Comparison of ENCODE assay signal across 8 mouse cellular contexts in the genomic region with DNA sequence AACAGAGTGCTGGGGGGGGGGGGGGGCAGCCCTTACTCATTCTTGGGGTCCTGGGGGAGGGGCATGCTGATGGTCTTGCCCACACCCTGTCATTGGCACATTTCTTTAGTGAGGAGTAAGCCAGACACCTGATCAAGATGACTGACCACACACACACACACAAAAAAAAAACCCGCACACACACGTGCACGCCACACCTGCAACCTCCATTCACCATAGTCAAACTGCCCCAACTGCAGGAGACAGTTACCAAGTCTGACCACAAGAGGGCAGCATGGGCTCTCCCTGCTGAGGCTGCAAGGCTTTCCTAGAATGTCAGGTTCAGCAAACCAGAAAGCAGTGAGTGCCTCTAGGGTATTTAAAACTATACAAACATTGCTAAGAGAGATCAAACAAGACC. TPM values are rescaled to one million over a fixed set of nuclear protein-coding genes. Genes with fewer than 3 reads are reported as not detected.
A peak's percentile ranks its signal among the peaks of the same experiment; 100 is the strongest.
DNase-seq lines count a peak whose midpoint lies in the region; TF ChIP-seq lines count a peak whose summit lies in the region.

No protein-coding gene starts in this region.

- H3K4me3 ChIP-seq in cerebellum, adult 2 months (replicated peaks; ENCODE audit: insufficient read depth, low read depth, low read length): no peak overlapping the region
- H3K4me3 ChIP-seq in lung, adult 2 months (replicated peaks; ENCODE audit: extremely low read depth, low read depth, low read length): no peak overlapping the region

- DNase-seq in 416B (ENCODE audit: low read depth): peak; percentile 64
- DNase-seq in Muller cell, postnatal 12 days (ENCODE audit: inconsistent ontology term): peak; percentile 89
- peak; percentile 78 to 83 for DNase-seq in cerebellum, adult 2 months
- peak; percentile 72 to 77 for DNase-seq in frontal cortex, postnatal 25 days (ENCODE audit: low spot score in 2 of 2)
- DNase-seq in kidney, postnatal 4 days: peak; percentile 88 to 89
- peak; percentile 68 for DNase-seq in lung, adult 2 months
- peak; percentile 81 for DNase-seq in retina, postnatal 1 day
- peak; percentile 67 to 73 for DNase-seq in thymus, postnatal 36 days

- H3K27me3 ChIP-seq in cerebellum, adult 2 months (ENCODE audit: control insufficient read depth, insufficient read depth, low read length): no peaks in the 10 kb centered on the region

- TF ChIP-seq CTCF in cerebellum, adult 2 months (IDR thresholded peaks at IDR 0.05; ENCODE audit: borderline replicate concordance, insufficient read depth, low read depth, low read length): peak; percentile 97
- peak; percentile 99 for TF ChIP-seq CTCF in lung, adult 2 months (IDR thresholded peaks at IDR 0.05; ENCODE audit: insufficient read depth, low read length)

- 10% methylated on average over 3 of the region's 3 CpGs for WGBS in cerebellum, adult 2 months
- WGBS in lung, adult 2 months: 13% methylated on average over 3 of the region's 3 CpGs

- peaks cover 6% of the 10 kb centered on the region for H3K4me1 ChIP-seq in cerebellum, adult 2 months (ENCODE audit: control insufficient read depth, insufficient read depth, low read length)
- no peaks in the 10 kb centered on the region for H3K4me1 ChIP-seq in lung, adult 2 months (ENCODE audit: control insufficient read depth, insufficient read depth, low read length)

- H3K27ac ChIP-seq in cerebellum, adult 2 months (ENCODE audit: insufficient read depth, low read length): no peak overlapping the region

- TF ChIP-seq POLR2A in cerebellum, adult 2 months (IDR thresholded peaks at IDR 0.05; ENCODE audit: borderline replicate concordance, insufficient read depth, low read length): no peak
- TF ChIP-seq POLR2A in lung, adult 2 months (IDR thresholded peaks at IDR 0.05; ENCODE audit: borderline replicate concordance, extremely low read depth, low read depth, low read length): no peak

RNA-seq across cellular contexts. Expression of a gene that starts 50.4 kb away (rescaled TPM):
- polyA plus RNA-seq in cerebellum, adult 2 months (2012; rRNA removed): 39.5 and 49.4 TPM in 2 replicates
- polyA plus RNA-seq in lung, adult 2 months (2012; rRNA removed): 26.4 and 26.7 TPM in 2 replicates
